Mouse (Mus musculus): ENCODE measurements around the gene Olfr469. TPM values are rescaled to one million over a fixed set of nuclear protein-coding genes. Genes with fewer than 3 reads are reported as not detected.

Gene Olfr469
- polyA plus RNA-seq (2012), result not detected in 2 replicates

GRCm38 (mm10) chr7:107825441-107825840 is at the start of gene Olfr469:
Gene Olfr469, minus strand, starts transcription at chr7:107825541.

DNA sequence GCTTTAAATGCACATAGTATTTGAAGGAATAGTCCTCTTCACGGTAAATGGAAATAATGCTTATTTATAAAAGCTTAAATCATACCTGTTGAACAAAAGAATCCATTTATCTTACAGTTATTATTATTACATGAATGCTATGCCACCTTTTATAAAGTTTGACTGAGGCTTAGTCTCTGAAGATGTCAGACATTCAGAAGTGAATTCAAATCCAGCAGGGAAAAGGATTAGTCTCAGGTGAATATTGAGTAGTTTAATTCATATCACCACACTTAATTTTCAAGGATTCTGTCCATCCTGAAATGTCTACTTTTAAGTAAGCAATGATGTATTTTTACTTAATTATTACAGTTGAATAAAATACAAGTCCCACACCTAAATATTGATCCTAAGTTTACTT is 22.0 kb upstream of the Olfr469 start, which contains the start of gene Olfr470:
Gene Olfr470, minus strand, starts transcription at position 101 of the 400 bp plus-strand sequence.

GRCm38 (mm10) chr7:107811963-107812362 is 13.4 kb downstream of the Olfr469 start, which contains the start of gene Olfr467:
Gene Olfr467, plus strand, starts transcription at chr7:107812263.

GRCm38 (mm10) chr7:107801108-107801507 is 24.2 kb downstream of the Olfr469 start, which contains the start of gene Ovch2:
Gene Ovch2, minus strand, starts transcription at chr7:107801208.

Other genes starting within 250 kb of the Olfr469 start
- 1.7 and 1.9 TPM in 2 replicates for gene Ppfibp2, start 230.3 kb downstream of the Olfr469 start, polyA plus RNA-seq (2012)
- gene 5330417H12Rik, start 200.4 kb downstream of the Olfr469 start, polyA plus RNA-seq (2012), result not detected in 2 replicates
- not detected in 2 replicates for gene Cyb5r2, start 67.5 kb downstream of the Olfr469 start, polyA plus RNA-seq (2012)
- gene Ovch2, start 24.3 kb downstream of the Olfr469 start, polyA plus RNA-seq (2012), result not detected in 2 replicates
- gene Olfr467, start 13.3 kb downstream of the Olfr469 start, polyA plus RNA-seq (2012), result not detected in 2 replicates
- gene Olfr470, start 21.9 kb upstream of the Olfr469 start, polyA plus RNA-seq (2012), result not detected in 2 replicates
- not detected in 2 replicates for gene Olfr472, start 72.4 kb upstream of the Olfr469 start, polyA plus RNA-seq (2012)
- gene Olfr473, start 104.9 kb upstream of the Olfr469 start, polyA plus RNA-seq (2012), result not detected in 2 replicates
- gene Olfr474, start 129.1 kb upstream of the Olfr469 start, polyA plus RNA-seq (2012), result not detected in 2 replicates
- not detected in 2 replicates for gene Olfr476, start 139.3 kb upstream of the Olfr469 start, polyA plus RNA-seq (2012)
- gene Olfr477, start 161.2 kb upstream of the Olfr469 start, polyA plus RNA-seq (2012), result not detected in 2 replicates
- gene Olfr478, start 208.4 kb upstream of the Olfr469 start, polyA plus RNA-seq (2012), result not detected in 2 replicates
- gene Olfr479, start 225.2 kb upstream of the Olfr469 start, polyA plus RNA-seq (2012), result not detected in 2 replicates
- gene Olfr480, start 241.8 kb upstream of the Olfr469 start, polyA plus RNA-seq (2012), result not detected in 2 replicates